Mouse (Mus musculus) NIH3T3 (cell line): ENCODE data around the gene Cpne9.
A peak's percentile ranks its signal among the peaks of the same experiment; 100 is the strongest.
"Not testable (repeated sequence)": the region's sequence is repeated elsewhere in the genome, so short reads cannot be mapped to it uniquely, and the experiment has no call there.

Experiments
- DNase-seq: peaks from one replicate; pipeline ENCODE4 v3.0.0-alpha.2; 2012; ENCODE audit warnings: low read depth

Cpne9 gene

GRCm38 (mm10) chr6:113290346-113290745 lies 8.2 kb downstream of the Cpne9 start:
- no peak for DNase-seq

- peak; percentile 70 for DNase-seq
These were observed 10.8 kb downstream of the Cpne9 start for GRCm38 (mm10) chr6:113292938-113293337.

GRCm38 (mm10) chr6:113296046-113296445 lies 13.9 kb downstream of the Cpne9 start:
- no peak for DNase-seq

- DNase-seq = peak; percentile 83
These were observed 14.5 kb downstream of the Cpne9 start for GRCm38 (mm10) chr6:113296639-113297038.

- DNase-seq = no peak
These were observed 19.2 kb downstream of the Cpne9 start for GRCm38 (mm10) chr6:113301350-113301749.

GRCm38 (mm10) chr6:113302258-113302657 lies 20.2 kb downstream of the Cpne9 start:
- peak; percentile 82 for DNase-seq

- peak; percentile 100 for DNase-seq
These were observed 24.3 kb downstream of the Cpne9 start for GRCm38 (mm10) chr6:113306322-113306985.

- no peak for DNase-seq
These were observed 24.9 kb downstream of the Cpne9 start, which contains the start of gene Brpf1 for GRCm38 (mm10) chr6:113306986-113307349. Gene Brpf1, plus strand, starts transcription at chr6:113307137.

- peak; percentile 50 for DNase-seq
These were observed 25.5 kb downstream of the Cpne9 start for GRCm38 (mm10) chr6:113307481-113308121.

- DNase-seq = peak; percentile 82
These were observed 26.0 kb downstream of the Cpne9 start for GRCm38 (mm10) chr6:113308141-113308540.

- DNase-seq = no peak
These were observed 33.9 kb downstream of the Cpne9 start for GRCm38 (mm10) chr6:113315972-113316371.

- peak; percentile 98 for DNase-seq
These were observed 44.6 kb downstream of the Cpne9 start, which contains the start of gene Ogg1 for GRCm38 (mm10) chr6:113326533-113327315. Gene Ogg1, plus strand, starts transcription at chr6:113326972.

GRCm38 (mm10) chr6:113329396-113329795 lies 47.3 kb downstream of the Cpne9 start:
- DNase-seq = no peak

GRCm38 (mm10) chr6:113330547-113330946 lies 48.4 kb downstream of the Cpne9 start:
- no peak for DNase-seq

GRCm38 (mm10) chr6:113331721-113332120 lies 49.6 kb downstream of the Cpne9 start:
- DNase-seq = no peak

GRCm38 (mm10) chr6:113332734-113333133 lies 50.6 kb downstream of the Cpne9 start:
- not testable (repeated sequence) for DNase-seq

GRCm38 (mm10) chr6:113333137-113333950 lies 51.2 kb downstream of the Cpne9 start:
- DNase-seq = peak; percentile 48

- no peak for DNase-seq
These were observed 52.1 kb downstream of the Cpne9 start for GRCm38 (mm10) chr6:113334216-113334615.

GRCm38 (mm10) chr6:113336852-113337620 lies 54.9 kb downstream of the Cpne9 start:
- DNase-seq = no peak

- DNase-seq = no peak
These were observed 59.5 kb downstream of the Cpne9 start for GRCm38 (mm10) chr6:113341574-113341973.

GRCm38 (mm10) chr6:113342297-113342696 lies 60.2 kb downstream of the Cpne9 start:
- DNase-seq = no peak
